Mouse (Mus musculus) MEL (cell line): ENCODE results near the gene Narf.

Experiments
- CTCF ChIP-seq, 3 experiments: IDR thresholded peaks in 2 of 3; conservative IDR thresholded peaks in 1 of 3; 2 replicates each; pipeline ENCODE4 v1.5.1; 2011 to 2012; ENCODE audit warnings: low read length in 3 of 3, low read depth in 2 of 3, mild to moderate bottlenecking in 2 of 3, improper control_type of control experiment in 1 of 3, inconsistent platforms in 1 of 3, mixed read lengths in 1 of 3, moderate library complexity in 1 of 3; ENCODE audit not compliant: control insufficient read depth in 1 of 3, insufficient read depth in 1 of 3, poor library complexity in 1 of 3, severe bottlenecking in 1 of 3
- GABPA ChIP-seq: IDR thresholded peaks from 2 replicates; pipeline ENCODE4 v1.6.1; 2012; ENCODE audit warnings: low read depth, mild to moderate bottlenecking, inconsistent platforms, low read length, improper control_type of control experiment, moderate library complexity
- HCFC1 ChIP-seq: IDR thresholded peaks from 2 replicates; pipeline ENCODE4 v1.6.1; 2012; ENCODE audit warnings: low read depth, mild to moderate bottlenecking, inconsistent platforms, low read length, improper control_type of control experiment, moderate library complexity
- KAT2A ChIP-seq: conservative IDR thresholded peaks from 2 replicates; pipeline ENCODE4 v1.6.1; 2012; ENCODE audit warnings: low read depth, low read length, improper control_type of control experiment, inconsistent platforms
- POLR2A ChIP-seq, 2 experiments: IDR thresholded peaks; 2 replicates each; pipeline ENCODE4 v1.6.1; 2011 to 2012; ENCODE audit warnings: low read length in 2 of 2, mild to moderate bottlenecking in 2 of 2, control low read depth in 1 of 2, improper control_type of control experiment in 1 of 2, low read depth in 1 of 2, moderate library complexity in 1 of 2; ENCODE audit not compliant: control insufficient read depth in 1 of 2, insufficient read depth in 1 of 2, poor library complexity in 1 of 2

DNA sequence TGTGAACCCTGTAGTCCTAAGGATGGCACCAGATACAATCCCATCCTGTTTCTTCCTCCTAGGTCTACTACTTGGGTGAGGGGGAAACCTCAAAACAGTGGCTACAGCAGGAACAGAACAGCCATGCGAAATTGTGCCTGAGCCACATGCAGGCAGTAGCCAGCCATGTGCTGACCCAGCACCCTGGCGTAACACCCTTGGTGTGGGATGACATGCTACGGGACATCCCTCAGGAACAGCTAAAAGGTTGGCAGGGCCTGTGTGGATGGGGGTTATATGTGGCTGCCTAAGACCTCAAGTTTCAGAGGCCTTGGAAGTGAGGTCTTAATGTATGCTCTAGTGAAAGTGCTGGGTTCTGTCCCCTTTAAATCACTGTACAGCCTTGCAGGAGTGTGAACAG lies 20.2 kb upstream of the Narf start:
- TF ChIP-seq POLR2A (IDR thresholded peaks at IDR 0.05; ENCODE audit: control insufficient read depth in 1 of 2, insufficient read depth in 1 of 2, low read depth in 1 of 2, low read length in 2 of 2, poor library complexity in 1 of 2) (no peak), HCFC1 (no peak), GABPA (no peak), CTCF (IDR thresholded peaks at IDR 0.05 in 2 of 3, conservative IDR thresholded peaks at IDR 0.05 in 1 of 3; ENCODE audit: control insufficient read depth in 1 of 3, insufficient read depth in 1 of 3, low read depth in 2 of 3, low read length in 3 of 3, poor library complexity in 1 of 3, severe bottlenecking in 1 of 3) (no peak), KAT2A (no peak)
